26 mouse cellular contexts compared by ENCODE assay signal in the genomic region with DNA sequence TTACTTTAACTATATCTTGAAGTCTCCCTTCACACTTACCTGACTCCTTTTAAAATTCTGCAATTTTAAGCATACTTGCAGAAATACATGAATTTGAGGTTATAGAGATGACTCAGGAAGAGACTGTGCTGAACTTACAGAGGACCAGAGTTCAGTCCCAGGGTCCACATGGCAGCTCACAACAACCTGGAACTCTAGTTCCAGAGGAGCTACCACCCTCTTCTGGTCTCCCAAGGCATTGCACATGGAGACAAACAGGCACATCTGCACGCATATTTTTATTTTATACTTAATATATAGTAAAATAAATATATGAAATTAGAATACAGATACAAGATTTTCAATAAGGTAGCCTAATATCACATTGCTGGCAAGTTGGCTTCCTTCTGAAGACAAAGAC.
"Had no signal": no experiment of that assay in that cellular context is flagged by ENCODE, and none has a peak within 500 bp of the region (broad histone marks: within the 10 kb centered on the region; RNA-seq: fewer than 3 reads in every experiment).

No protein-coding gene starts in this region.

- DNase-seq: gastrocnemius, adult 2 months; gastrocnemius, postnatal 10 days; gastrocnemius, postnatal 25 days; heart, adult 18-20 months; heart, postnatal 10 days; heart, postnatal 4 days; kidney, adult 18-20 months; kidney, adult 8-10 months; kidney, postnatal 10 days; kidney, postnatal 25 days; kidney, postnatal 4 days; liver; liver, embryonic 13.5 days had no signal

- ATAC-seq: hindbrain, embryonic 16.5 days; inflammation-experienced regulatory T-cells, adult 6 months; intestine, embryonic 15.5 days had no signal

- H3K9ac ChIP-seq: heart, embryonic 12.5 days; hindbrain, embryonic 12.5 days; hindbrain, embryonic 14.5 days; intestine, embryonic 15.5 days; limb, embryonic 12.5 days; liver, embryonic 13.5 days; liver, embryonic 15.5 days had no signal

- H3K27me3 ChIP-seq: heart, embryonic 12.5 days; hindbrain, embryonic 12.5 days; intestine, embryonic 15.5 days; limb, embryonic 12.5 days; liver, embryonic 13.5 days; liver, embryonic 15.5 days had no signal

- H3K4me3 ChIP-seq: gastrocnemius, adult 2 months; heart, embryonic 10.5 days; heart, embryonic 12.5 days; hindbrain, embryonic 10.5 days; hindbrain, embryonic 12.5 days; intestine, embryonic 15.5 days; left cerebral cortex, adult 2 months; limb, embryonic 10.5 days; limb, embryonic 12.5 days; liver, embryonic 13.5 days; liver, embryonic 15.5 days had no signal

- H3K9me3 ChIP-seq: heart, embryonic 10.5 days; heart, embryonic 12.5 days; hindbrain, embryonic 10.5 days; hindbrain, embryonic 12.5 days; intestine, embryonic 15.5 days; limb, embryonic 10.5 days; limb, embryonic 12.5 days; liver, embryonic 13.5 days; liver, embryonic 15.5 days had no signal

- H3K27ac ChIP-seq: gastrocnemius, adult 2 months; heart, embryonic 10.5 days; hindbrain, embryonic 10.5 days; hindbrain, embryonic 12.5 days; hindbrain, embryonic 14.5 days; intestine, embryonic 15.5 days; left cerebral cortex, adult 2 months; limb, embryonic 10.5 days; limb, embryonic 12.5 days; liver, embryonic 13.5 days; liver, embryonic 15.5 days had no signal

- H3K36me3 ChIP-seq: heart, embryonic 10.5 days; heart, embryonic 12.5 days; hindbrain, embryonic 10.5 days; hindbrain, embryonic 12.5 days; intestine, embryonic 15.5 days; limb, embryonic 10.5 days; limb, embryonic 12.5 days; liver, embryonic 13.5 days; liver, embryonic 15.5 days had no signal

- H3K4me2 ChIP-seq: heart, embryonic 12.5 days; hindbrain, embryonic 12.5 days; hindbrain, embryonic 14.5 days; intestine, embryonic 15.5 days; limb, embryonic 12.5 days; liver, embryonic 11.5 days; liver, embryonic 13.5 days; liver, embryonic 15.5 days had no signal

- H3K4me1 ChIP-seq: heart, embryonic 10.5 days; heart, embryonic 12.5 days; hindbrain, embryonic 10.5 days; hindbrain, embryonic 12.5 days; intestine, embryonic 15.5 days; limb, embryonic 10.5 days; limb, embryonic 12.5 days; liver, embryonic 13.5 days; liver, embryonic 15.5 days had no signal
